Mouse (Mus musculus) regulatory T cell (primary cell): ENCODE data around the gene 3300002I08Rik.
"Not testable (repeated sequence)": the region's sequence is repeated elsewhere in the genome, so short reads cannot be mapped to it uniquely, and the experiment has no call there.

Source experiments
- in situ Hi-C: fragments of 300-600 bp; cut with MboI, MseI; formaldehyde crosslinking; loops from one replicate; pipeline ENCODE4 v1.15.1; 2025; ENCODE audit warnings: high pct_unique_total_duplicates

Gene 3300002I08Rik

GRCm38 (mm10) chr2:150362113-150362877, at the start of gene 3300002I08Rik:
TSS of gene 3300002I08Rik (minus strand) at chr2:150362765.
- in situ Hi-C loops: loop anchor here (5.0 to 10.0 kb wide), 2 partner anchors 50 to 93 kb away; partner anchors contain the start of gene Zfp442

DNA sequence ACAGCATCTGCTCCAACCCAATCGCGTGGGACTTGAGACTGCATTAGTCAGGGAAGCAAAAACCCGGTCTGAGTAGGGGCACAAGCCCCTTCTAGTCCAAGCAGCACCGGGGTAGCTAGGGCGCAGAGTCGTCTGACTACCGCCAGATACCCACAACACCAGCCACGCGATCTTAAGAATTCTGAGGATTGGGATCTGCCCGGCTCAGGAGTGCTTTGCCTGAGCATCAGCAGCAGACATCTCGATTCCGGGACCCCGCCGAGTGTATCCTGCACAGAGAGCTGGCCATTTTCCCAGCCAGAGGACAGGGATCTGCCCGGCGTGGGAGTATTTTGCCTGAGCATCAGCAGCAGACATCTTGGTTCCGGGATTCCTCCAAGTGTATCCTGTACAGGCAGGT, 49.6 kb upstream of the 3300002I08Rik start:
- in situ Hi-C loops: not testable (repeated sequence)

- in situ Hi-C loops: no loop called here
Observed at GRCm38 (mm10) chr2:150390198-150390597, 27.6 kb upstream of the 3300002I08Rik start.

- in situ Hi-C loops: not testable (repeated sequence)
Observed at GRCm38 (mm10) chr2:150385553-150386106, 23.1 kb upstream of the 3300002I08Rik start.

DNA sequence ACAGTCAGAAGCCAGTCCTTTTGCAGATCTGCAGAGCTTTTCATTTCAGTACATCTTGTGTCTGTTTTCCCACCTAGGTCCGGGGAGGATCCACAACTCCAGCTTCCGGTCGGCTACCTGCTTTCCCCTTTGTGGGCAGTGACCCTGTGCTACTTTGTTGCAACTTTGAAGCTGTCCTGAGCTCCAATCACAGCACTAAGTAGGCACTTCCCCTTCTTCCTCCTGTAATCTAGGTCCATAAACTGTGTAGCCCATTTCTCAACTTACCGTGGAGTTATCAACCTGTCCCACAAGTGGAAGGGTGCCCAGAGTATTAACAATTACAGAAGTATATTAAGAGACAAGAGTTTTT, 289 bp upstream of the 3300002I08Rik start:
- in situ Hi-C loops: loop anchor here (5.0 to 10.0 kb wide), 2 partner anchors 51 to 92 kb away; partner anchors contain the start of gene Zfp442

GRCm38 (mm10) chr2:150357136-150357535, 5.4 kb downstream of the 3300002I08Rik start:
- in situ Hi-C loops: not testable (repeated sequence)

DNA sequence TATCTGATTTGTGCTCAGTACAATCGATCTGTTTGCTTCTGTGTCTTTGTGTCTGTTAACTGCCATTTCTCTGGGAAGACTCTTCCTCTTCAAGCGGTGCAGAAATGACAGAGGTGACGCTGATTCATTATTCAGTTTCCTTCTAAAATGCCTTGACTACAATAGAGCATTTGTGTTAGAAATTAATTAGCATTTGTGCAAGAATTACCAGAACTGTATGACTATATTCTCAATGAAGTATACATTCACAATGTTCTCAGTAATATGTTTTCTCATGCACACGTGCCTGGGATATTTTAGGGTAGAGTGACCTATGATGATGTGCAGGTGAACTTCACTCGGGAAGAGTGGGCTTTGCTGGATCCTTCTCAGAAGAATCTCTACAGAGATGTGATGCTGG, 39.2 kb downstream of the 3300002I08Rik start, which contains the start of gene Gm10130:
Gene Gm10130, plus strand, starts transcription at position 301 of the 400 bp plus-strand sequence.
- in situ Hi-C loops: loop anchor here (25.0 kb wide), 1 partner anchor 1239 kb away; the partner anchor contains the start of gene Sdcbp2

- in situ Hi-C loops: loop anchor here (10.0 to 25.0 kb wide), 2 partner anchors 346 to 1243 kb away; partner anchors contain the start of genes Acss1 and Sdcbp2
Observed at GRCm38 (mm10) chr2:150318973-150319372, 43.6 kb downstream of the 3300002I08Rik start.

GRCm38 (mm10) chr2:150316140-150316539, 46.4 kb downstream of the 3300002I08Rik start:
- in situ Hi-C loops: loop anchor here (10.0 to 25.0 kb wide), 2 partner anchors 349 to 1246 kb away; partner anchors contain the start of genes Acss1 and Sdcbp2

- in situ Hi-C loops: loop anchor here (5.0 to 25.0 kb wide), 4 partner anchors 51 to 1251 kb away; partner anchors contain the start of genes 3300002I08Rik, Acss1, Sdcbp2 and Zfp120
Observed at GRCm38 (mm10) chr2:150310952-150311884, 51.3 kb downstream of the 3300002I08Rik start.

- in situ Hi-C loops: loop anchor here (25.0 kb wide), 1 partner anchor 1255 kb away; the partner anchor contains the start of gene Sdcbp2
Observed at GRCm38 (mm10) chr2:150307183-150307773, 55.3 kb downstream of the 3300002I08Rik start.

DNA sequence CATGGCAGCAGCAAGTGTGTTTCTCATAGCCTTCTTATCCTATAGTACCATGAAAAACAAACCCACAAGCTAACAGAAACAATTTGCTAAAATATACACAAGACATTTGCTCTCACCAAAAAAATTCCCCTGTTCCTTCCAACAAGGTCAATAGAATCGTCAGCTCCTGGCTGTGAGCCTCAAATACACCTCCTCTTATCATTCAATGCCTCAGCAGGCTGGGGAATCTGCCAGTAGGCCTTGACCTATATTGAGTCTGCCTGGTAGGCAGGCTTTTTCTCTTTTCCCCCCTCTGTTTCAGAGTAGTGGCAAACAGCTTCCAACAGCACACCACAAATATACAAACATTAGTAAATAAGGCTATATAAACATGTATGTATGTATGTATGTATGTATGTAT, 63.5 kb downstream of the 3300002I08Rik start:
- in situ Hi-C loops: no loop called here

- in situ Hi-C loops: no loop called here
Observed at GRCm38 (mm10) chr2:150293669-150294068, 68.9 kb downstream of the 3300002I08Rik start.
